Mouse (Mus musculus) kidney, adult 8-10 months (tissue): ENCODE results near the gene Kmt2a.

ENCODE experiments used
- DNase-seq, 2 experiments: peaks; one replicate each; pipeline ENCODE4 v3.0.0; 2022

The Kmt2a gene

GRCm38 (mm10) chr9:44881221-44881871 lies at the start of gene Kmt2a:
Gene Kmt2a, minus strand, starts transcription at chr9:44881296.
- DNase-seq = peak; percentile 96

- no peak for DNase-seq
These were observed 40.4 kb upstream of the Kmt2a start for GRCm38 (mm10) chr9:44921543-44921942.

- DNase-seq = peak in 1 of 2 experiments; percentile 73
These were observed 40.0 kb upstream of the Kmt2a start for GRCm38 (mm10) chr9:44921123-44921468.

- DNase-seq = peak; percentile 88 to 91
These were observed 39.5 kb upstream of the Kmt2a start, which contains the start of gene Atp5l for GRCm38 (mm10) chr9:44920374-44921122. Gene Atp5l, minus strand, starts transcription at chr9:44920742.

- no peak for DNase-seq
These were observed 38.5 kb upstream of the Kmt2a start for GRCm38 (mm10) chr9:44919606-44920005.

GRCm38 (mm10) chr9:44916196-44916595 lies 35.1 kb upstream of the Kmt2a start:
- peak in 1 of 2 experiments; percentile 45 for DNase-seq

GRCm38 (mm10) chr9:44914706-44915105 lies 33.6 kb upstream of the Kmt2a start:
- no peak for DNase-seq

GRCm38 (mm10) chr9:44911365-44911764 lies 30.3 kb upstream of the Kmt2a start:
- no peak for DNase-seq

GRCm38 (mm10) chr9:44905620-44906019 lies 24.5 kb upstream of the Kmt2a start:
- DNase-seq = no peak

- peak in 1 of 2 experiments; percentile 18 for DNase-seq
These were observed 23.9 kb upstream of the Kmt2a start for GRCm38 (mm10) chr9:44904964-44905363.

GRCm38 (mm10) chr9:44903856-44904255 lies 22.8 kb upstream of the Kmt2a start:
- DNase-seq = no peak

- DNase-seq = peak in 1 of 2 experiments; percentile 46
These were observed 19.3 kb upstream of the Kmt2a start for GRCm38 (mm10) chr9:44900402-44900801.

GRCm38 (mm10) chr9:44899716-44900115 lies 18.6 kb upstream of the Kmt2a start:
- DNase-seq = peak in 1 of 2 experiments; percentile 70

GRCm38 (mm10) chr9:44897024-44897423 lies 15.9 kb upstream of the Kmt2a start:
- no peak for DNase-seq

- DNase-seq = no peak
These were observed 11.6 kb upstream of the Kmt2a start for GRCm38 (mm10) chr9:44892664-44893063.

GRCm38 (mm10) chr9:44891210-44891609 lies 10.1 kb upstream of the Kmt2a start:
- DNase-seq = no peak

GRCm38 (mm10) chr9:44890122-44890521 lies 9.0 kb upstream of the Kmt2a start:
- no peak for DNase-seq

- no peak for DNase-seq
These were observed 7.1 kb upstream of the Kmt2a start for GRCm38 (mm10) chr9:44888114-44888624.

- no peak for DNase-seq
These were observed 2.0 kb upstream of the Kmt2a start for GRCm38 (mm10) chr9:44882981-44883569.

- peak; percentile 40 to 47 for DNase-seq
These were observed 1.4 kb upstream of the Kmt2a start for GRCm38 (mm10) chr9:44882436-44882980.

- DNase-seq = peak; percentile 73 to 76
These were observed 892 bp upstream of the Kmt2a start for GRCm38 (mm10) chr9:44881941-44882435.

GRCm38 (mm10) chr9:44880309-44881081 lies 601 bp downstream of the Kmt2a start:
- DNase-seq = peak; percentile 14 to 29
